9 mouse cellular contexts compared by ENCODE assay signal in genomic region chr4:129034706-129035660, GRCm38 (mm10). TPM values are rescaled to one million over a fixed set of nuclear protein-coding genes. Genes with fewer than 3 reads are reported as not detected.
DNase-seq lines count a peak whose midpoint lies in the region; ATAC-seq and TF ChIP-seq lines count a peak whose summit lies in the region.
"Had no signal": no experiment of that assay in that cellular context is flagged by ENCODE, and none has a peak within 500 bp of the region (broad histone marks: within the 10 kb centered on the region; RNA-seq: fewer than 3 reads in every experiment).

No protein-coding gene starts in this region.

- TF ChIP-seq EP300 in ES-Bruce4 (IDR thresholded peaks at IDR 0.05; ENCODE audit: insufficient read depth, low read depth, low read length): 0 out of 2 replicates have a peak, but pooled peaks have one; percentile 25

- no peaks in the 10 kb centered on the region for H3K36me3 ChIP-seq in ES-Bruce4 (ENCODE audit: control insufficient read depth, insufficient read depth, low read length, poor library complexity, severe bottlenecking)
- H3K36me3 ChIP-seq in kidney, postnatal 0 days (ENCODE audit: insufficient read depth, low read length): no peaks in the 10 kb centered on the region
- H3K36me3 ChIP-seq in midbrain, embryonic 11.5 days (ENCODE audit: control insufficient read depth, insufficient read depth, low read length): no peaks in the 10 kb centered on the region
- H3K36me3 ChIP-seq: hindbrain, embryonic 15.5 days had no signal

- H3K27ac ChIP-seq in ES-Bruce4 (ENCODE audit: insufficient read depth, low read length): peak overlapping the region; percentile 6
- peak overlapping the region; percentile 19; the same call in 1 of the 2 replicates for H3K27ac ChIP-seq in kidney, postnatal 0 days
- H3K27ac ChIP-seq in midbrain, embryonic 11.5 days (ENCODE audit: low read depth, low read length): no peak overlapping the region
- H3K27ac ChIP-seq: hindbrain, embryonic 15.5 days had no signal

- WGBS in kidney, postnatal 0 days: 45% methylated on average over 13 of the region's 13 CpGs
- WGBS in midbrain, embryonic 11.5 days: 58% methylated on average over 13 of the region's 13 CpGs

- peak overlapping the region; percentile 44; the same call in 1 of the 2 replicates for H3K9ac ChIP-seq in ES-Bruce4 (ENCODE audit: low read depth, poor library complexity, severe bottlenecking)
- no peak overlapping the region for H3K9ac ChIP-seq in kidney, postnatal 0 days (ENCODE audit: low read depth, low read length)
- H3K9ac ChIP-seq in midbrain, embryonic 11.5 days (ENCODE audit: low read length): no peak overlapping the region
- H3K9ac ChIP-seq: hindbrain, embryonic 15.5 days had no signal

- peaks cover 12% of the 10 kb centered on the region for H3K4me1 ChIP-seq in ES-Bruce4 (ENCODE audit: control insufficient read depth, insufficient read depth, low read length)
- peaks cover 11% of the 10 kb centered on the region; the same call in 1 of the 2 replicates for H3K4me1 ChIP-seq in kidney, postnatal 0 days (replicated peaks; ENCODE audit: insufficient read depth, low read length)
- H3K4me1 ChIP-seq in midbrain, embryonic 11.5 days (ENCODE audit: control insufficient read depth, insufficient read depth, low read length): no peaks in the 10 kb centered on the region

- no peak overlapping the region for H3K4me2 ChIP-seq in kidney, postnatal 0 days (ENCODE audit: low read length)
- no peak overlapping the region for H3K4me2 ChIP-seq in midbrain, embryonic 11.5 days
- H3K4me2 ChIP-seq: hindbrain, embryonic 15.5 days had no signal

- no peaks in the 10 kb centered on the region for H3K27me3 ChIP-seq in ES-Bruce4 (ENCODE audit: control insufficient read depth, insufficient read depth, low read length, poor library complexity, severe bottlenecking)
- no peaks in the 10 kb centered on the region for H3K27me3 ChIP-seq in kidney, postnatal 0 days (ENCODE audit: insufficient read depth, low read length)
- no peaks in the 10 kb centered on the region for H3K27me3 ChIP-seq in midbrain, embryonic 11.5 days (ENCODE audit: control insufficient read depth, insufficient read depth, low read length)
- H3K27me3 ChIP-seq: hindbrain, embryonic 15.5 days had no signal

- intact Hi-C loops in gastrocnemius, postnatal 36 days (cut with DNase I): no loop called here

- no peak for TF ChIP-seq POLR2A in ES-Bruce4 (IDR thresholded peaks at IDR 0.05; ENCODE audit: insufficient read depth, low read length)

- no peak; the same call in 1 of the 2 replicates for ATAC-seq in kidney, postnatal 0 days (replicated peaks; ENCODE audit: low FRiP score, low read depth)
- ATAC-seq in monocyte, adult 5-6 weeks (replicated peaks; ENCODE audit: insufficient number of reproducible peaks, low FRiP score, low TSS enrichment, poor library complexity, severe bottlenecking): peak; percentile 57
- ATAC-seq in midbrain, embryonic 11.5 days (ENCODE audit: low FRiP score): no peak

- DNase-seq in adrenal gland, postnatal 10 days: peak; percentile 82
- peak; percentile 54 to 75 for DNase-seq in gastrocnemius, postnatal 36 days
- peak; percentile 56 for DNase-seq in kidney, postnatal 0 days (ENCODE audit: low spot score)
- peak; percentile 42 for DNase-seq in thymus, postnatal 4 days
- DNase-seq in left cerebral cortex, adult 8-10 months (ENCODE audit: low spot score in 2 of 2): no peak
- DNase-seq in midbrain, embryonic 11.5 days (ENCODE audit: low spot score, missing footprints): no peak

- no peak overlapping the region for H3K4me3 ChIP-seq in ES-Bruce4 (ENCODE audit: low read depth, low read length)
- H3K4me3 ChIP-seq in kidney, postnatal 0 days (replicated peaks; ENCODE audit: low read depth, low read length): no peak overlapping the region
- H3K4me3 ChIP-seq in midbrain, embryonic 11.5 days (ENCODE audit: low read depth, low read length): no peak overlapping the region
- H3K4me3 ChIP-seq: hindbrain, embryonic 15.5 days had no signal

- no peak for TF ChIP-seq CTCF in ES-Bruce4 (IDR thresholded peaks at IDR 0.05; ENCODE audit: low read depth, low read length)
- no peak for TF ChIP-seq CTCF in kidney, postnatal 0 days (IDR thresholded peaks at IDR 0.05; ENCODE audit: low read depth)

- no peaks in the 10 kb centered on the region for H3K9me3 ChIP-seq in ES-Bruce4 (replicated peaks; ENCODE audit: control insufficient read depth, insufficient read depth, low read length, poor library complexity, severe bottlenecking)
- no peaks in the 10 kb centered on the region for H3K9me3 ChIP-seq in kidney, postnatal 0 days (replicated peaks; ENCODE audit: low read length)
- H3K9me3 ChIP-seq in midbrain, embryonic 11.5 days (ENCODE audit: control insufficient read depth, low read length): no peaks in the 10 kb centered on the region
- H3K9me3 ChIP-seq: hindbrain, embryonic 15.5 days had no signal

RNA-seq across cellular contexts. Expression of gene Rnf19b, which starts 23.1 kb away (rescaled TPM):
- polyA plus RNA-seq in ES-Bruce4 (2011; ENCODE audit: insufficient read depth, insufficient read length, low read depth, missing spikeins): 38.8 and 43.4 TPM in 2 replicates
- total RNA-seq in adrenal gland, postnatal 10 days (2021): 10 to 100 TPM; 23.6 to 25.1 TPM
- 10 to 100 TPM; 20.3 to 22.7 TPM for total RNA-seq in gastrocnemius, postnatal 36 days (2021)
- polyA plus RNA-seq in kidney, postnatal 0 days (2015; fragmentation: Nextera tagmentation; extraction: Ambion mirVana): 6.1 and 7.1 TPM in 2 replicates
- total RNA-seq in monocyte, adult 5-6 weeks (2017): 223 to 304 TPM (median 264 TPM) in 3 replicates
- 10 to 100 TPM; 50.2 to 60.3 (median 52.6) TPM for total RNA-seq in left cerebral cortex, adult 8-10 months (2022)
- polyA plus RNA-seq in midbrain, embryonic 11.5 days (2014; fragmentation: Nextera tagmentation; extraction: Ambion mirVana): 8.7 and 9.3 TPM in 2 replicates

RNA-seq across cellular contexts. Expression of gene Ak2, which starts 43.2 kb away (rescaled TPM):
- polyA plus RNA-seq in ES-Bruce4 (2011; ENCODE audit: insufficient read depth, insufficient read length, low read depth, missing spikeins): 204 and 208 TPM in 2 replicates
- total RNA-seq in adrenal gland, postnatal 10 days (2021): 100 to 1,000 TPM; 244 to 274 TPM
- 10 to 100 TPM; 28.1 to 34.1 TPM for total RNA-seq in gastrocnemius, postnatal 36 days (2021)
- 173 and 188 TPM in 2 replicates for polyA plus RNA-seq in kidney, postnatal 0 days (2015; fragmentation: Nextera tagmentation; extraction: Ambion mirVana)
- 62.2 to 89.0 TPM (median 73.4 TPM) in 3 replicates for total RNA-seq in monocyte, adult 5-6 weeks (2017)
- total RNA-seq in left cerebral cortex, adult 8-10 months (2022): 10 to 100 TPM; 23.4 to 28.1 (median 25.2) TPM
- polyA plus RNA-seq in midbrain, embryonic 11.5 days (2014; fragmentation: Nextera tagmentation; extraction: Ambion mirVana): 131 and 141 TPM in 2 replicates

Comparison
In these comparisons a context has a peak if more than half of its experiments do, and no peak if none do; other contexts are left out.
1. DNase-seq: peak in adrenal gland, postnatal 10 days (single experiment), gastrocnemius, postnatal 36 days (2 of 2), kidney, postnatal 0 days (single experiment) and thymus, postnatal 4 days (single experiment); none in left cerebral cortex, adult 8-10 months (0 of 2) and midbrain, embryonic 11.5 days (single experiment).